Mouse (Mus musculus) hindbrain, embryonic 12.5 days (tissue): ENCODE measurements around the gene Brd3os. TPM values are rescaled to one million over a fixed set of nuclear protein-coding genes. Genes with fewer than 3 reads are reported as not detected.

Experiments used
- ATAC-seq: fragments of 200-750 bp; cut with Nextera tagmentation; 2 replicates; pipeline ENCODE4 v1.8.0; 2017; ENCODE audit warnings: moderate TSS enrichment; ENCODE audit not compliant: low FRiP score
- H3K27ac ChIP-seq: fragments of 300-500 bp; sonication (generic); 2 replicates; pipeline ENCODE4 v1.5.1; 2016; ENCODE audit warnings: mild to moderate bottlenecking
- H3K27me3 ChIP-seq: fragments of 300-500 bp; sonication (generic); 2 replicates; pipeline ENCODE4 v1.6.1; 2016; ENCODE audit warnings: mild to moderate bottlenecking
- H3K36me3 ChIP-seq: fragments of 300-500 bp; sonication (generic); 2 replicates; pipeline ENCODE4 v1.6.1; 2016; ENCODE audit warnings: mild to moderate bottlenecking
- H3K4me1 ChIP-seq: fragments of 300-500 bp; sonication (generic); 2 replicates; pipeline ENCODE4 v1.6.1; 2016
- H3K4me2 ChIP-seq: fragments of 300-500 bp; sonication (generic); replicated peaks from 2 replicates; pipeline ENCODE4 v1.6.1; 2016; ENCODE audit warnings: mild to moderate bottlenecking
- H3K4me3 ChIP-seq: fragments of 300-500 bp; sonication (generic); 2 replicates; pipeline ENCODE4 v1.5.1; 2016; ENCODE audit warnings: mild to moderate bottlenecking
- H3K9ac ChIP-seq: fragments of 300-500 bp; sonication (generic); 2 replicates; pipeline ENCODE4 v1.6.1; 2016; ENCODE audit warnings: mild to moderate bottlenecking, moderate library complexity
- H3K9me3 ChIP-seq: fragments of 300-500 bp; sonication (generic); replicated peaks from 2 replicates; pipeline ENCODE4 v1.6.1; 2016; ENCODE audit warnings: mild to moderate bottlenecking
- WGBS: fragments of 180-500 bp; shearing (Covaris S2); methylation state at CpG from one replicate; pipeline ENCODE4 v1.1.7; 2016; 5-methylcytosine and 5-hydroxymethylcytosine counted together
- polyA plus RNA-seq: library from polyadenylated mRNA; unstranded; fragments of >200 nt; fragmentation: Nextera tagmentation; extraction: Ambion mirVana; gene quantifications from 2 replicates; pipeline ENCODE4 v1.2.1, GENCODE M21; 2016

The Brd3os gene
- polyA plus RNA-seq, 1 experiment from 2014 or later: 19.3 TPM

- H3K4me1 ChIP-seq: peaks cover 86% of the 10 kb centered on the region
- no peaks in the 10 kb centered on the region for H3K27me3 ChIP-seq
- peak overlapping the region; percentile 86 for H3K27ac ChIP-seq
- H3K9ac ChIP-seq: no peak overlapping the region
- H3K4me3 ChIP-seq: no peak overlapping the region
- no peaks in the 10 kb centered on the region for H3K9me3 ChIP-seq
- no peaks in the 10 kb centered on the region for H3K36me3 ChIP-seq
- WGBS: 5% methylated on average over 8 of the region's 8 CpGs
- peak overlapping the region; percentile 30 for H3K4me2 ChIP-seq
- ATAC-seq: no peak
Measured at GRCm38 (mm10) chr2:27411688-27412174, 30.4 kb upstream of the Brd3os start.

- WGBS: 7% methylated on average over 7 of the region's 7 CpGs
- H3K27me3 ChIP-seq: no peaks in the 10 kb centered on the region
- 0 out of 2 replicates have a peak overlapping the region, but pooled peaks have one; percentile 8 for H3K9ac ChIP-seq
- no peaks in the 10 kb centered on the region for H3K9me3 ChIP-seq
- H3K27ac ChIP-seq: peak overlapping the region; percentile 86
- H3K36me3 ChIP-seq: no peaks in the 10 kb centered on the region
- H3K4me3 ChIP-seq: no peak overlapping the region
- ATAC-seq: no peak
- H3K4me2 ChIP-seq: peak overlapping the region; percentile 21
- peaks cover 89% of the 10 kb centered on the region for H3K4me1 ChIP-seq
Measured at GRCm38 (mm10) chr2:27412245-27412800, 29.8 kb upstream of the Brd3os start.

- Histone ChIP-seq H3K27ac (peak overlapping the region; percentile 88), H3K9me3 (no peaks in the 10 kb centered on the region), H3K9ac (no peak overlapping the region), H3K4me1 (peaks cover 89% of the 10 kb centered on the region), H3K4me2 (peak overlapping the region; percentile 36), H3K4me3 (no peak overlapping the region), H3K27me3 (no peaks in the 10 kb centered on the region), H3K36me3 (no peaks in the 10 kb centered on the region)
- ATAC-seq: no peak
- WGBS: 18% methylated on average over 2 of the region's 2 CpGs
Measured at GRCm38 (mm10) chr2:27413582-27413935, 28.6 kb upstream of the Brd3os start.

- Histone ChIP-seq H3K4me1 (peaks cover 89% of the 10 kb centered on the region), H3K27me3 (no peaks in the 10 kb centered on the region), H3K4me3 (no peak overlapping the region), H3K9me3 (no peaks in the 10 kb centered on the region), H3K9ac (no peak overlapping the region), H3K36me3 (no peaks in the 10 kb centered on the region), H3K4me2 (peak overlapping the region; percentile 36), H3K27ac (peak overlapping the region; percentile 88)
- 14% methylated on average over 16 of the region's 16 CpGs for WGBS
- ATAC-seq: peak; percentile 89
Measured at GRCm38 (mm10) chr2:27413936-27414657, 28.0 kb upstream of the Brd3os start.

DNA sequence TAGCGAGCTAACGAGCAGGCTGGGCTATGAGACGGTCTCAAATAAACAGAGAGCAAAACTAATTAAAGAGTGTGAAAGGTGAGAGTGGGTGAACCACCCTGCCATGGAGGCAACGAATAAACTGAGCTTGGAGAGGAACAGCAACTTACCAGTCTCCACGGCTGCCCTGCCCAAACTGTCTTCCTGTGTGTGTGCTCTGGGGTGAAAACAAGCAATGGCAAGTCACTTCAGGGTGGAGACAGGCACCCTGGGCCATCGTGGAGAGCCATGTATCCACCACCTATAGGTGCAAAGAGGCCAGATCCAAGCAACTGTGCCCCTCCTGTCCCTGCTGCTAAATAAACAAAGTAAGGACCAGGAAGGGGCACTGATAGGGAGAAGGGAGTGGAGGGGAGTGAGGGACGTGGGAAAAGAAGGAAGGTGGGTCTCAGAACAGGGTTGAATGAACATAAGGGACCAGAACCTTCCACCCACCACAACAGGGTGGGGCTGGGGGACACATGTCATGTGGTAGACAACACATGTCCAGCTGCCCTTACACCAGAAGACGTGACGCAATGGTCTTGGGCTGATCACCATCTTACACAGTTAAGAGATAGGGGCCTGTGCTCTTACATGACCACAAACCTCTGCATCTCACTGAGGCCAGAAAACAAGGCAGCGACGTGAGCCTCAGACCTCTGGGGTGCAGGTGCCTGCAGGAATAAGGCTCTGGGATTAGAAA is 26.9 kb upstream of the Brd3os start:
- Histone ChIP-seq H3K9ac (no peak overlapping the region), H3K4me1 (peaks cover 92% of the 10 kb centered on the region)
- 64% methylated on average over 11 of the region's 11 CpGs for WGBS

GRCm38 (mm10) chr2:27416425-27416824 is 25.7 kb upstream of the Brd3os start:
- no peak overlapping the region for H3K9ac ChIP-seq
- no peaks in the 10 kb centered on the region for H3K27me3 ChIP-seq
- WGBS: 46% methylated on average over 3 of the region's 3 CpGs
- H3K4me3 ChIP-seq: no peak overlapping the region
- no peak overlapping the region for H3K4me2 ChIP-seq
- H3K4me1 ChIP-seq: peaks cover 90% of the 10 kb centered on the region
- H3K9me3 ChIP-seq: no peaks in the 10 kb centered on the region
- no peaks in the 10 kb centered on the region for H3K36me3 ChIP-seq
- no peak for ATAC-seq
- H3K27ac ChIP-seq: no peak overlapping the region

More for the DNA sequence above, 26.9 kb upstream of the Brd3os start:
- Histone ChIP-seq H3K27me3 (no peaks in the 10 kb centered on the region), H3K4me3 (no peak overlapping the region), H3K9me3 (no peaks in the 10 kb centered on the region), H3K27ac (peak overlapping the region; percentile 88), H3K4me2 (no peak overlapping the region), H3K36me3 (no peaks in the 10 kb centered on the region)
- ATAC-seq: no peak

- Histone ChIP-seq H3K9ac (no peak overlapping the region), H3K4me1 (peaks cover 90% of the 10 kb centered on the region), H3K4me3 (no peak overlapping the region), H3K27me3 (no peaks in the 10 kb centered on the region), H3K36me3 (no peaks in the 10 kb centered on the region), H3K4me2 (no peak overlapping the region), H3K9me3 (no peaks in the 10 kb centered on the region), H3K27ac (0 out of 2 replicates have a peak overlapping the region, but pooled peaks have one; percentile 45)
- WGBS: 58% methylated on average over 5 of the region's 5 CpGs
- ATAC-seq: no peak
Measured at GRCm38 (mm10) chr2:27417648-27418153, 24.4 kb upstream of the Brd3os start.

- H3K4me1 ChIP-seq: peaks cover 92% of the 10 kb centered on the region
- H3K27ac ChIP-seq: 0 out of 2 replicates have a peak overlapping the region, but pooled peaks have one; percentile 23
- no peak overlapping the region for H3K4me2 ChIP-seq
- no peak for ATAC-seq
- no peak overlapping the region for H3K4me3 ChIP-seq
- 51% methylated on average over 6 of the region's 6 CpGs for WGBS
- H3K27me3 ChIP-seq: no peaks in the 10 kb centered on the region
- H3K9me3 ChIP-seq: no peaks in the 10 kb centered on the region
- no peak overlapping the region for H3K9ac ChIP-seq
- no peaks in the 10 kb centered on the region for H3K36me3 ChIP-seq
Measured at GRCm38 (mm10) chr2:27418577-27419070, 23.5 kb upstream of the Brd3os start.

GRCm38 (mm10) chr2:27421293-27422068 is 20.6 kb upstream of the Brd3os start:
- Histone ChIP-seq H3K27ac (no peak overlapping the region), H3K4me3 (no peak overlapping the region), H3K27me3 (no peaks in the 10 kb centered on the region), H3K4me2 (0 out of 2 replicates have a peak overlapping the region, but pooled peaks have one; percentile 11), H3K9ac (no peak overlapping the region), H3K36me3 (no peaks in the 10 kb centered on the region), H3K9me3 (no peaks in the 10 kb centered on the region), H3K4me1 (peaks cover 82% of the 10 kb centered on the region)
- WGBS: 74% methylated on average over 20 of the region's 20 CpGs
- no peak for ATAC-seq

DNA sequence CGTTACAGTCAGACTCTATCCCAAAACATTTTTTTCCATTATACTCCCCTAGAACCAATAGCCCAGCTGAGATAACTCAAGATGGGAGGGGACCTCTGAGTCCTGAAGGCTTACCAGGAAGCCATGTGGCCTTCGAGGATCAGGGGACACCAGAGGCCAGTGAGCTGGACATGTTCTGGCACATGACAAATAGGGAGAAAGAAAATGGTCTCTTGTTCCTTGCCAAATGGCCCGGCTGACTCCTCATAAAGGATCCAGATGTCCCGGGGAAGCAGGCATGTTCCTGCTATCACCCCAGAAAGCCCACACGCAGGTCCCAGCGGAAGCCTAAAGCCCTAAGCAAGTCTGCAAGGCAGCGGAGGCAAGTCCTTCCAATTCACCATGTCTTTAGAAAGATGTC is 18.5 kb upstream of the Brd3os start:
- Histone ChIP-seq H3K4me3 (peak overlapping the region; percentile 75; the same call in 1 of the 2 replicates), H3K4me2 (peak overlapping the region; percentile 96), H3K9me3 (no peaks in the 10 kb centered on the region), H3K36me3 (no peaks in the 10 kb centered on the region), H3K9ac (peak overlapping the region; percentile 47; the same call in 1 of the 2 replicates), H3K4me1 (peaks cover 71% of the 10 kb centered on the region), H3K27ac (no peak overlapping the region), H3K27me3 (no peaks in the 10 kb centered on the region)
- ATAC-seq: no peak
- WGBS: 71% methylated on average over 7 of the region's 7 CpGs

DNA sequence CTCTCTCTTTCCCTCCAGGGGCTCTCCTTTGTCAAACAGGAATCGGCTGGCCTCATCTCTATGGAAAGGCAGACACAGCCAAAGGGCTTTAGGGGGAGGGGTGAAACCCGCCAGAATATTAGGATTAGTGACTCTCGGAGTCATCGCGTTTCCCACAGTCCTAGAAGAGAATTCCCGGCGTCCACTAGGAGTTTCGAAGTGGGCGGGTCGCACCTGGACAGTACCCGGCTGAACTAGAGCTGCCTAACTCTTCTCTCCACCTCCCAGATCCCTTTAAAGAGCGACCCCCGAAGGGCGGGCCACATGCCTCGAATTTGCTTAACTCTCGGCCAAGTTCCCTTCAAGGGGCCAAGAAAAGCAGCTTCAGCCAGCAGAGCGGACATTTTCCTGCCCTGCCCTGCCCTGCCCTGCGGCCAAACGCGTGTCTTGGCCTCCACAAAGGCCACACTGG is 16.9 kb upstream of the Brd3os start:
- no peaks in the 10 kb centered on the region; the same call in 1 of the 2 replicates for H3K27me3 ChIP-seq
- H3K4me2 ChIP-seq: peak overlapping the region; percentile 96
- ATAC-seq: no peak
- peak overlapping the region; percentile 75 for H3K4me3 ChIP-seq
- no peaks in the 10 kb centered on the region for H3K36me3 ChIP-seq
- peak overlapping the region; percentile 89 for H3K27ac ChIP-seq
- peaks cover 55% of the 10 kb centered on the region for H3K4me1 ChIP-seq
- WGBS: under 1% methylated on average over 20 of the region's 20 CpGs
- H3K9ac ChIP-seq: peak overlapping the region; percentile 82
- H3K9me3 ChIP-seq: no peaks in the 10 kb centered on the region
